Mouse (Mus musculus): ENCODE results near the gene Eif4ebp2.

Gene Eif4ebp2

DNA sequence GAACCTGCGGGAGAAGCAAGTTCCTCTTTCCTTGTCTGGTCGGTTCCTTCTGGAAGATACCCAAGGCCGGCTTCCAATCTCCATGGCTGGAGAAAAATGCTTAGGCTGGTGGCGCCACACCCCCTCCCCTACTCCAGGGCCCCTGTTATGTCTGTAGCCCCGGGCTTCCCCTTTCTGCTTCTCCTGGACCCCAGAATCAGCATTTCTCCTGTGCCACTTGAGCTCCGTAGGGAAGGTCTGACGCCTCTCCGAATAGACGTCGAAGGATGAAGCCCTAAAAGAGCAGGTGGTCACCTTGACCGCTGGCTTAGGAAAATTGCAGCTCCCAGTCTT, 68.8 kb downstream of the Eif4ebp2 start:
- no peak for DNase-seq (ENCODE audit: low read depth in 2 of 2, low spot score in 2 of 2)

- DNase-seq (ENCODE audit: low read depth in 2 of 2, low spot score in 2 of 2) = no peak
Measured at GRCm38 (mm10) chr10:61383021-61383714, 69.3 kb downstream of the Eif4ebp2 start, which contains the start of gene Pald1. Gene Pald1, minus strand, starts transcription at chr10:61383530.

- no peak for DNase-seq (ENCODE audit: low read depth in 2 of 2, low spot score in 2 of 2)
Measured at GRCm38 (mm10) chr10:61382281-61382731, 70.2 kb downstream of the Eif4ebp2 start.

DNA sequence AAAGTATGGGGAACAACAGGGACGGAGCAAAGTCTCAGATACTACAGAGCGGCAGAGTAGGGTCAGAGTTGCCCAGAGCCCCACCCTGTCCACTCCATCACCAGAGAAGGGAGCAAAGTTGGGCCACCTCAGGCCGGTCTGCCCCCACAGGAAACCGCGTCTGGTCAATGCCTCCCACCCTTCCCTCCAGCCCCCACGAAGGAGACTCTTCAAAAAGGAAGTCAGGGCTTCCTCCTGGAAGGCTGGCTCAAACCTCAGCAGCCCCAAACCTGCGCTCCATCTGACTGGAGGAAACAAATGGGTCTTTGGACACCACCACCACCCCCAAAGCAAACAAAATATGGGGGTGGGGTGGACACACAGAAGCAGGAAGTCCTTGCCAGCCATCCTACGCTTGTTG, 70.6 kb downstream of the Eif4ebp2 start:
- no peak for DNase-seq (ENCODE audit: low read depth in 2 of 2, low spot score in 2 of 2)

GRCm38 (mm10) chr10:61380186-61380585, 72.3 kb downstream of the Eif4ebp2 start:
- DNase-seq (ENCODE audit: low read depth in 2 of 2, low spot score in 2 of 2) = no peak

- no peak for DNase-seq (ENCODE audit: low read depth in 2 of 2, low spot score in 2 of 2)
Measured at GRCm38 (mm10) chr10:61379340-61380040, 73.0 kb downstream of the Eif4ebp2 start.

GRCm38 (mm10) chr10:61378698-61379097, 73.8 kb downstream of the Eif4ebp2 start:
- no peak for DNase-seq (ENCODE audit: low read depth in 2 of 2, low spot score in 2 of 2)
